Mouse (Mus musculus) limb, embryonic 11.5 days (tissue): ENCODE results near the gene Unc119. TPM values are rescaled to one million over a fixed set of nuclear protein-coding genes. Genes with fewer than 3 reads are reported as not detected.
A peak's percentile ranks its signal among the peaks of the same experiment; 100 is the strongest.

Source experiments
- ATAC-seq: fragments of 200-750 bp; cut with Nextera tagmentation; 2 replicates; pipeline ENCODE4 v1.8.0; 2017; ENCODE audit warnings: low read depth; ENCODE audit not compliant: insufficient number of reproducible peaks, low FRiP score, low TSS enrichment
- DNase-seq: peaks from one replicate; pipeline ENCODE4 v3.0.0-alpha.2; 2015; ENCODE audit warnings: low spot score
- H3K27ac ChIP-seq: fragments of 300-500 bp; sonication (generic); replicated peaks from 2 replicates; pipeline ENCODE4 v1.5.1; 2014; ENCODE audit warnings: low read depth, mild to moderate bottlenecking, low read length
- H3K27me3 ChIP-seq: fragments of 300-500 bp; sonication (generic); 2 replicates; pipeline ENCODE4 v1.6.1; 2014; ENCODE audit warnings: mild to moderate bottlenecking, low read length, mixed read lengths; ENCODE audit not compliant: control insufficient read depth, insufficient read depth
- H3K36me3 ChIP-seq: fragments of 300-500 bp; sonication (generic); 2 replicates; pipeline ENCODE4 v1.6.1; 2014; ENCODE audit warnings: mild to moderate bottlenecking, low read length, moderate library complexity, mixed read lengths; ENCODE audit not compliant: control insufficient read depth, insufficient read depth
- H3K4me1 ChIP-seq: fragments of 300-500 bp; sonication (generic); 2 replicates; pipeline ENCODE4 v1.6.1; 2014; ENCODE audit warnings: low read length, mixed read lengths; ENCODE audit not compliant: control insufficient read depth, insufficient read depth
- H3K4me2 ChIP-seq: fragments of 300-500 bp; sonication (generic); 2 replicates; pipeline ENCODE4 v1.6.1; 2014; ENCODE audit warnings: low read depth, mild to moderate bottlenecking, moderate library complexity; ENCODE audit not compliant: severe bottlenecking
- H3K4me3 ChIP-seq: fragments of 300-500 bp; sonication (generic); 2 replicates; pipeline ENCODE4 v1.5.1; 2014; ENCODE audit warnings: low read depth, low read length
- H3K9ac ChIP-seq: fragments of 300-500 bp; sonication (generic); 2 replicates; pipeline ENCODE4 v1.6.1; 2014; ENCODE audit warnings: mild to moderate bottlenecking, low read length
- H3K9me3 ChIP-seq: fragments of 300-500 bp; sonication (generic); 2 replicates; pipeline ENCODE4 v1.6.1; 2016; ENCODE audit warnings: low read length; ENCODE audit not compliant: control insufficient read depth
- WGBS: fragments of 180-500 bp; shearing (Covaris S2); extraction: QIAGEN DNeasy Blood & Tissue Kit; methylation state at CpG from one replicate; pipeline ENCODE4 v1.1.7; 2014; 5-methylcytosine and 5-hydroxymethylcytosine counted together
- polyA plus RNA-seq: library from polyadenylated mRNA; unstranded; fragments of >200 nt; fragmentation: Nextera tagmentation; extraction: Ambion mirVana; gene quantifications from 2 replicates; pipeline ENCODE4 v1.2.1, GENCODE M21; 2014

Gene Unc119
- polyA plus RNA-seq, 1 experiment from 2014 or later: 86.9 TPM

GRCm38 (mm10) chr11:78322076-78322831 lies 21.0 kb upstream of the Unc119 start:
- Histone ChIP-seq H3K27me3 (no peaks in the 10 kb centered on the region), H3K27ac (no peak overlapping the region), H3K9me3 (no peaks in the 10 kb centered on the region), H3K9ac (no peak overlapping the region), H3K4me1 (peaks cover 6% of the 10 kb centered on the region; the same call in 1 of the 2 replicates), H3K4me2 (no peak overlapping the region), H3K4me3 (no peak overlapping the region), H3K36me3 (peaks cover 23% of the 10 kb centered on the region)
- WGBS: 64% methylated on average over 2 of the region's 2 CpGs
- ATAC-seq (0 out of 2 replicates have a peak, but pooled peaks have one; percentile 44), DNase-seq (no peak)

- Histone ChIP-seq H3K27ac (no peak within 1 kb of the TSS), H3K9me3 (no peaks in the 10 kb centered on the region), H3K36me3 (peaks cover 20% of the 10 kb centered on the region), H3K27me3 (no peaks in the 10 kb centered on the region), H3K4me3 (no peak within 1 kb of the TSS), H3K9ac (no peak within 1 kb of the TSS), H3K4me1 (peaks cover 6% of the 10 kb centered on the region; the same call in 1 of the 2 replicates), H3K4me2 (no peak within 1 kb of the TSS)
- peak; percentile 79 for DNase-seq
- WGBS: 3% methylated on average over 15 of the region's 15 CpGs
- peak; percentile 73 for ATAC-seq
Observed at GRCm38 (mm10) chr11:78322860-78323259, 20.4 kb upstream of the Unc119 start, which contains the start of gene Aldoc. Gene Aldoc (plus strand): TSS chr11:78322968.

- no peaks in the 10 kb centered on the region for H3K27me3 ChIP-seq
- no peak overlapping the region for H3K27ac ChIP-seq
- H3K36me3 ChIP-seq: peaks cover 15% of the 10 kb centered on the region; the same call in 1 of the 2 replicates
- H3K9me3 ChIP-seq: no peaks in the 10 kb centered on the region
- peaks cover 6% of the 10 kb centered on the region; the same call in 1 of the 2 replicates for H3K4me1 ChIP-seq
- no peak overlapping the region for H3K4me2 ChIP-seq
- no peak overlapping the region for H3K4me3 ChIP-seq
- WGBS: 81% methylated on average over 15 of the region's 15 CpGs
- no peak overlapping the region for H3K9ac ChIP-seq
- ATAC-seq: no peak
- no peak for DNase-seq
Observed at GRCm38 (mm10) chr11:78324000-78324785, 19.1 kb upstream of the Unc119 start.

GRCm38 (mm10) chr11:78324965-78325364 lies 18.3 kb upstream of the Unc119 start:
- Histone ChIP-seq H3K27ac (no peak overlapping the region), H3K4me2 (no peak overlapping the region), H3K9ac (no peak overlapping the region), H3K9me3 (no peaks in the 10 kb centered on the region), H3K4me1 (peaks cover 6% of the 10 kb centered on the region; the same call in 1 of the 2 replicates), H3K4me3 (no peak overlapping the region), H3K27me3 (no peaks in the 10 kb centered on the region), H3K36me3 (peaks cover 11% of the 10 kb centered on the region; the same call in 1 of the 2 replicates)
- WGBS: 93% methylated on average over 12 of the region's 12 CpGs
- DNase-seq: no peak
- no peak for ATAC-seq

- no peak for DNase-seq
- no peak for ATAC-seq
Observed at GRCm38 (mm10) chr11:78327215-78327614, 16.1 kb upstream of the Unc119 start.

GRCm38 (mm10) chr11:78327634-78328511 lies 15.4 kb upstream of the Unc119 start, which contains the start of gene Pigs:
Gene Pigs (plus strand): TSS chr11:78328415.
- Histone ChIP-seq H3K9me3 (no peaks in the 10 kb centered on the region), H3K36me3 (no peaks in the 10 kb centered on the region; the same call in 1 of the 2 replicates), H3K9ac (peak within 1 kb of the TSS; percentile 81), H3K27ac (no peak within 1 kb of the TSS), H3K4me1 (peaks cover 1% of the 10 kb centered on the region; the same call in 1 of the 2 replicates), H3K4me3 (peak within 1 kb of the TSS; percentile 94), H3K4me2 (peak within 1 kb of the TSS; percentile 95), H3K27me3 (no peaks in the 10 kb centered on the region)
- 14% methylated on average over 37 of the region's 37 CpGs for WGBS
- ATAC-seq (peak; percentile 94), DNase-seq (peak; percentile 99)

More at GRCm38 (mm10) chr11:78327215-78327614, 16.1 kb upstream of the Unc119 start:
- no peak overlapping the region for H3K9ac ChIP-seq
- H3K4me3 ChIP-seq: no peak overlapping the region
- no peaks in the 10 kb centered on the region; the same call in 1 of the 2 replicates for H3K36me3 ChIP-seq
- no peaks in the 10 kb centered on the region for H3K27me3 ChIP-seq
- WGBS: 90% methylated on average over 4 of the region's 4 CpGs
- H3K4me2 ChIP-seq: no peak overlapping the region
- no peaks in the 10 kb centered on the region for H3K9me3 ChIP-seq
- H3K27ac ChIP-seq: no peak overlapping the region
- peaks cover 6% of the 10 kb centered on the region; the same call in 1 of the 2 replicates for H3K4me1 ChIP-seq

GRCm38 (mm10) chr11:78328512-78329056 lies 14.7 kb upstream of the Unc119 start:
- Histone ChIP-seq H3K9me3 (no peaks in the 10 kb centered on the region), H3K9ac (peak overlapping the region; percentile 81), H3K36me3 (peaks cover 4% of the 10 kb centered on the region; the same call in 1 of the 2 replicates), H3K27me3 (no peaks in the 10 kb centered on the region), H3K4me3 (peak overlapping the region; percentile 94), H3K4me2 (peak overlapping the region; percentile 95), H3K27ac (no peak overlapping the region), H3K4me1 (no peaks in the 10 kb centered on the region)
- 1% methylated on average over 41 of the region's 41 CpGs for WGBS
- DNase-seq (no peak), ATAC-seq (peak; percentile 31; the same call in 1 of the 2 replicates)
